Mouse (Mus musculus) limb, embryonic 14.5 days (tissue): Measurements from ENCODE around the gene Mlph. TPM values are rescaled to one million over a fixed set of nuclear protein-coding genes. Genes with fewer than 3 reads are reported as not detected.

Experiments used
- ATAC-seq: fragments of 200-750 bp; cut with Nextera tagmentation; 2 replicates; pipeline ENCODE4 v1.8.0; 2017; ENCODE audit warnings: low read depth, moderate number of reproducible peaks, moderate TSS enrichment; ENCODE audit not compliant: low FRiP score
- DNase-seq: peaks from one replicate; pipeline ENCODE4 v3.0.0-alpha.2; 2015; ENCODE audit warnings: low spot score
- H3K27ac ChIP-seq: fragments of 300-500 bp; sonication (generic); replicated peaks from 2 replicates; pipeline ENCODE4 v1.5.1; 2014; ENCODE audit warnings: low read depth, mild to moderate bottlenecking, low read length, moderate library complexity, mixed read lengths
- H3K27me3 ChIP-seq: fragments of 300-500 bp; sonication (generic); 2 replicates; pipeline ENCODE4 v1.6.1; 2014; ENCODE audit warnings: low read length, mixed read lengths; ENCODE audit not compliant: control insufficient read depth, insufficient read depth
- H3K36me3 ChIP-seq: fragments of 300-500 bp; sonication (generic); 2 replicates; pipeline ENCODE4 v1.6.1; 2014; ENCODE audit warnings: mild to moderate bottlenecking, low read length, moderate library complexity, mixed read lengths; ENCODE audit not compliant: control insufficient read depth, insufficient read depth
- H3K4me1 ChIP-seq: fragments of 300-500 bp; sonication (generic); 2 replicates; pipeline ENCODE4 v1.6.1; 2014; ENCODE audit warnings: antibody characterized with exemption, low read length, mixed read lengths; ENCODE audit not compliant: control insufficient read depth, insufficient read depth
- H3K4me2 ChIP-seq: fragments of 300-500 bp; sonication (generic); replicated peaks from 2 replicates; pipeline ENCODE4 v1.6.1; 2014; ENCODE audit warnings: low read depth, mild to moderate bottlenecking, low read length, moderate library complexity; ENCODE audit not compliant: severe bottlenecking
- H3K4me3 ChIP-seq: fragments of 300-500 bp; sonication (generic); replicated peaks from 2 replicates; pipeline ENCODE4 v1.5.1; 2014; ENCODE audit warnings: low read length
- H3K9ac ChIP-seq: fragments of 300-500 bp; sonication (generic); 2 replicates; pipeline ENCODE4 v1.6.1; 2014; ENCODE audit warnings: mild to moderate bottlenecking, low read depth, low read length, moderate library complexity; ENCODE audit not compliant: severe bottlenecking
- H3K9me3 ChIP-seq: fragments of 300-500 bp; sonication (generic); 2 replicates; pipeline ENCODE4 v1.6.1; 2016; ENCODE audit warnings: low read length; ENCODE audit not compliant: control insufficient read depth
- POLR2A ChIP-seq: fragments of 200-500 bp; IDR thresholded peaks from 2 replicates; pipeline ENCODE4 v1.8.0; 2012; ENCODE audit warnings: inconsistent platforms, mild to moderate bottlenecking, moderate library complexity, borderline replicate concordance; ENCODE audit not compliant: insufficient read depth, insufficient read length; ENCODE audit errors: extremely low read depth
- WGBS: fragments of 180-500 bp; shearing (Covaris S2); extraction: QIAGEN DNeasy Blood & Tissue Kit; methylation state at CpG from one replicate; pipeline ENCODE4 v1.1.7; 2014; 5-methylcytosine and 5-hydroxymethylcytosine counted together
- polyA plus RNA-seq, 2 experiments: library from polyadenylated mRNA; depleted of rRNA in 1 of 2; stranded (reverse) in 1 of 2; unstranded in 1 of 2; fragments of >200 nt; fragmentation: Nextera tagmentation in 1 of 2; extraction: Ambion mirVana in 1 of 2; gene quantifications; 2 replicates each; pipeline versions ENCODE4 v1.2.1 to v1.2.3; 2012 to 2014

Mlph gene
- polyA plus RNA-seq (2012; rRNA removed) (1.2 and 1.3 TPM in 2 replicates), polyA plus RNA-seq (2014; fragmentation: Nextera tagmentation; extraction: Ambion mirVana) (0.32 and 1.5 TPM in 2 replicates)

GRCm38 (mm10) chr1:90914948-90915569 is at the start of gene Mlph:
Gene Mlph, plus strand, starts transcription at chr1:90915085.
- 6% methylated on average over 18 of the region's 18 CpGs for WGBS
- H3K27me3 ChIP-seq: no peaks in the 10 kb centered on the region
- H3K4me2 ChIP-seq: peak within 1 kb of the TSS; percentile 40
- H3K4me3 ChIP-seq: peak within 1 kb of the TSS; percentile 10; the same call in 1 of the 2 replicates
- peaks cover 10% of the 10 kb centered on the region for H3K4me1 ChIP-seq
- H3K9me3 ChIP-seq: peaks cover 6% of the 10 kb centered on the region
- ATAC-seq: no peak
- no peaks in the 10 kb centered on the region for H3K36me3 ChIP-seq
- no peak for TF ChIP-seq POLR2A
- H3K27ac ChIP-seq: no peak within 1 kb of the TSS
- DNase-seq: peak; percentile 62
- peak within 1 kb of the TSS; percentile 28; the same call in 1 of the 2 replicates for H3K9ac ChIP-seq

- H3K4me1 ChIP-seq: no peaks in the 10 kb centered on the region
- H3K36me3 ChIP-seq: no peaks in the 10 kb centered on the region
- H3K4me2 ChIP-seq: no peak overlapping the region
- WGBS: 72% methylated on average over 7 of the region's 7 CpGs
- DNase-seq (no peak), ATAC-seq (no peak)
- no peaks in the 10 kb centered on the region for H3K9me3 ChIP-seq
- no peak overlapping the region for H3K27ac ChIP-seq
- no peak overlapping the region for H3K9ac ChIP-seq
- TF ChIP-seq POLR2A: no peak
- no peaks in the 10 kb centered on the region for H3K27me3 ChIP-seq
- H3K4me3 ChIP-seq: no peak overlapping the region
These were observed 48.2 kb upstream of the Mlph start for GRCm38 (mm10) chr1:90866734-90867133.

- TF ChIP-seq POLR2A: no peak
- ATAC-seq (no peak), DNase-seq (peak; percentile 33)
- H3K9ac ChIP-seq: no peak overlapping the region
- H3K4me2 ChIP-seq: no peak overlapping the region
- no peaks in the 10 kb centered on the region for H3K36me3 ChIP-seq
- no peak overlapping the region for H3K27ac ChIP-seq
- H3K4me3 ChIP-seq: no peak overlapping the region
- H3K4me1 ChIP-seq: no peaks in the 10 kb centered on the region
- H3K9me3 ChIP-seq: 0 out of 2 replicates have a peak, but pooled peaks cover 3% of the 10 kb centered on the region
- WGBS: 62% methylated on average over 2 of the region's 2 CpGs
- no peaks in the 10 kb centered on the region for H3K27me3 ChIP-seq
These were observed 44.3 kb upstream of the Mlph start for GRCm38 (mm10) chr1:90870581-90870980.

- no peak for TF ChIP-seq POLR2A
- H3K27me3 ChIP-seq: no peaks in the 10 kb centered on the region
- no peak overlapping the region for H3K9ac ChIP-seq
- H3K36me3 ChIP-seq: no peaks in the 10 kb centered on the region
- H3K4me2 ChIP-seq: no peak overlapping the region
- H3K4me3 ChIP-seq: no peak overlapping the region
- 0 out of 2 replicates have a peak, but pooled peaks cover 3% of the 10 kb centered on the region for H3K9me3 ChIP-seq
- ATAC-seq (no peak), DNase-seq (no peak)
- no peaks in the 10 kb centered on the region for H3K4me1 ChIP-seq
- no peak overlapping the region for H3K27ac ChIP-seq
- 92% methylated on average over 8 of the region's 8 CpGs for WGBS
These were observed 39.5 kb upstream of the Mlph start for GRCm38 (mm10) chr1:90875371-90875770.

- ATAC-seq (no peak), DNase-seq (no peak)
- no peak for TF ChIP-seq POLR2A
- H3K4me2 ChIP-seq: no peak overlapping the region
- H3K4me1 ChIP-seq: no peaks in the 10 kb centered on the region
- 0 out of 2 replicates have a peak, but pooled peaks cover 3% of the 10 kb centered on the region for H3K9me3 ChIP-seq
- 33% methylated on average over 2 of the region's 2 CpGs for WGBS
- no peaks in the 10 kb centered on the region for H3K36me3 ChIP-seq
- H3K27me3 ChIP-seq: no peaks in the 10 kb centered on the region
- H3K4me3 ChIP-seq: no peak overlapping the region
- no peak overlapping the region for H3K27ac ChIP-seq
- H3K9ac ChIP-seq: no peak overlapping the region
These were observed 38.9 kb upstream of the Mlph start for GRCm38 (mm10) chr1:90875961-90876360.
